24 mouse cellular contexts compared by ENCODE assay signal in genomic region chr8:106163251-106163650, GRCm38 (mm10). TPM values are rescaled to one million over a fixed set of nuclear protein-coding genes. Genes with fewer than 3 reads are reported as not detected.
A peak's percentile ranks its signal among the peaks of the same experiment; 100 is the strongest.
DNase-seq lines count a peak whose midpoint lies in the region; ATAC-seq lines count a peak whose summit lies in the region.
"Had no signal": no experiment of that assay in that cellular context is flagged by ENCODE, and none has a peak within 500 bp of the region (broad histone marks: within the 10 kb centered on the region; RNA-seq: fewer than 3 reads in every experiment).

No protein-coding gene starts in this region.

- H3K27ac ChIP-seq in brown adipose tissue, adult 24 weeks (replicated peaks; ENCODE audit: low read depth, low read length): 0 out of 2 replicates have a peak overlapping the region, but pooled peaks have one; percentile 9
- H3K27ac ChIP-seq in midbrain, embryonic 13.5 days: no peak overlapping the region

- H3K36me3 ChIP-seq in midbrain, embryonic 13.5 days: peaks cover 58% of the 10 kb centered on the region

- no peak overlapping the region for H3K9ac ChIP-seq in midbrain, embryonic 13.5 days (replicated peaks)

- no peak overlapping the region for H3K4me2 ChIP-seq in midbrain, embryonic 13.5 days (replicated peaks)

- ATAC-seq in midbrain, embryonic 13.5 days: no peak
- ATAC-seq: activated CD4-positive, CD25-positive, alpha-beta regulatory T cell, adult 4 months; CD4-positive, CD25-positive, alpha-beta regulatory T cell, adult 4 months; Patski had no signal

- 93% methylated on average over 9 of the region's 9 CpGs for WGBS in midbrain, embryonic 13.5 days

- no peaks in the 10 kb centered on the region for H3K9me3 ChIP-seq in midbrain, embryonic 13.5 days
- H3K9me3 ChIP-seq: G1E had no signal

- no peaks in the 10 kb centered on the region for H3K27me3 ChIP-seq in midbrain, embryonic 13.5 days
- H3K27me3 ChIP-seq: CH12.LX, Patski had no signal

- H3K4me1 ChIP-seq in brown adipose tissue, adult 24 weeks (ENCODE audit: control insufficient read depth, insufficient read depth, insufficient read length, low read length): no peaks in the 10 kb centered on the region; the same call in 1 of the 2 replicates
- H3K4me1 ChIP-seq in midbrain, embryonic 13.5 days (replicated peaks): peaks cover 8% of the 10 kb centered on the region

- no peak overlapping the region for H3K4me3 ChIP-seq in brown adipose tissue, adult 24 weeks (ENCODE audit: insufficient read depth, low read depth, low read length)
- H3K4me3 ChIP-seq in midbrain, embryonic 13.5 days (replicated peaks): no peak overlapping the region

- peak; percentile 51 for DNase-seq in adrenal gland, postnatal 10 days
- DNase-seq in adrenal gland, adult 8-10 months: no peak
- DNase-seq in adrenal gland, postnatal 14 days: peak; percentile 25
- DNase-seq in adrenal gland, postnatal 4 days (ENCODE audit: low spot score in 2 of 2): no peak
- DNase-seq in adipocyte (ENCODE audit: low spot score): peak; percentile 53
- DNase-seq in urinary bladder, postnatal 25 days (ENCODE audit: low spot score): no peak
- DNase-seq: adrenal gland, adult 2 months; adrenal gland, postnatal 25 days; B cell, adult 2 months; cerebellum, adult 11 months; cerebellum, adult 11-12 months; cerebellum, adult 18-20 months; cerebellum, adult 2 months; cerebellum, adult 8-10 months; cerebellum, adult 9-10 months; cerebellum, adult 9-11 months; cerebellum, postnatal 10 days had no signal

RNA-seq across cellular contexts. Expression of gene Slc7a6, which starts 5.4 kb away (rescaled TPM):
- 10 to 100 TPM; 28.2 to 28.7 TPM for total RNA-seq in adrenal gland, postnatal 10 days (2021)
- 10 to 100 TPM; 16.9 to 22.5 (median 21.0) TPM for total RNA-seq in adrenal gland, adult 8-10 months (2022)
- total RNA-seq in adrenal gland, postnatal 14 days (2021): 30.3 and 38.3 TPM in 2 replicates
- 10 to 100 TPM; 21.0 to 25.3 TPM for total RNA-seq in adrenal gland, postnatal 4 days (2021)
- 24.6 and 40.2 TPM in 2 replicates for polyA plus RNA-seq in brown adipose tissue, adult 24 weeks (2012; ENCODE audit: insufficient read depth, insufficient read length, missing spikeins)
- polyA plus RNA-seq in midbrain, embryonic 13.5 days (2015; fragmentation: Nextera tagmentation; extraction: Ambion mirVana): 76.0 and 81.0 TPM in 2 replicates

RNA-seq across cellular contexts. Expression of gene Pla2g15, which starts 13.1 kb away (rescaled TPM):
- total RNA-seq in adrenal gland, postnatal 10 days (2021): 10 to 100 TPM; 17.6 to 21.4 TPM
- 10 to 100 TPM; 31.7 to 39.8 (median 35.4) TPM for total RNA-seq in adrenal gland, adult 8-10 months (2022)
- 13.5 and 18.6 TPM in 2 replicates for total RNA-seq in adrenal gland, postnatal 14 days (2021)
- total RNA-seq in adrenal gland, postnatal 4 days (2021): 10 to 100 TPM; 17.3 to 17.6 TPM
- polyA plus RNA-seq in brown adipose tissue, adult 24 weeks (2012; ENCODE audit: insufficient read depth, insufficient read length, missing spikeins): 7.8 and 13.4 TPM in 2 replicates
- polyA plus RNA-seq in midbrain, embryonic 13.5 days (2015; fragmentation: Nextera tagmentation; extraction: Ambion mirVana): 16.8 and 18.4 TPM in 2 replicates

RNA-seq across cellular contexts. Expression of gene Esrp2, which starts 26.5 kb away (rescaled TPM):
- total RNA-seq in adrenal gland, postnatal 10 days (2021): 10 to 100 TPM; 14.8 to 15.4 TPM
- 1 to 10 TPM; 2.7 to 5.6 (median 4.7) TPM for total RNA-seq in adrenal gland, adult 8-10 months (2022)
- 5.3 and 8.8 TPM in 2 replicates for total RNA-seq in adrenal gland, postnatal 14 days (2021)
- 1 to 10 TPM; 7.2 to 8.8 TPM for total RNA-seq in adrenal gland, postnatal 4 days (2021)
- polyA plus RNA-seq in brown adipose tissue, adult 24 weeks (2012; ENCODE audit: insufficient read depth, insufficient read length, missing spikeins): 0.63 and 1.5 TPM in 2 replicates
- polyA plus RNA-seq in midbrain, embryonic 13.5 days (2015; fragmentation: Nextera tagmentation; extraction: Ambion mirVana): 0.09 TPM in 1 of 2 replicates, not detected in the other
- total RNA-seq: G1E had no signal
- polyA plus RNA-seq: CD4-positive, CD25-positive, alpha-beta regulatory T cell, adult 4 months; G1E had no signal

RNA-seq across cellular contexts. Expression of gene Slc7a6os, which starts 47.5 kb away (rescaled TPM):
- total RNA-seq in adrenal gland, postnatal 10 days (2021): 10 to 100 TPM; 21.9 to 26.4 TPM
- total RNA-seq in adrenal gland, adult 8-10 months (2022): 10 to 100 TPM; 21.4 to 32.1 (median 28.3) TPM
- 23.3 and 28.1 TPM in 2 replicates for total RNA-seq in adrenal gland, postnatal 14 days (2021)
- total RNA-seq in adrenal gland, postnatal 4 days (2021): 10 to 100 TPM; 34.1 to 38.0 TPM
- 13.1 and 15.2 TPM in 2 replicates for polyA plus RNA-seq in brown adipose tissue, adult 24 weeks (2012; ENCODE audit: insufficient read depth, insufficient read length, missing spikeins)
- 36.6 and 42.6 TPM in 2 replicates for polyA plus RNA-seq in midbrain, embryonic 13.5 days (2015; fragmentation: Nextera tagmentation; extraction: Ambion mirVana)

RNA-seq across cellular contexts. Expression of gene Prmt7, which starts 47.5 kb away (rescaled TPM):
- 10 to 100 TPM; 24.1 to 31.3 TPM for total RNA-seq in adrenal gland, postnatal 10 days (2021)
- 10 to 100 TPM; 26.2 to 30.4 (median 29.1) TPM for total RNA-seq in adrenal gland, adult 8-10 months (2022)
- total RNA-seq in adrenal gland, postnatal 14 days (2021): 22.7 and 26.8 TPM in 2 replicates
- total RNA-seq in adrenal gland, postnatal 4 days (2021): 10 to 100 TPM; 28.2 to 29.8 TPM
- polyA plus RNA-seq in brown adipose tissue, adult 24 weeks (2012; ENCODE audit: insufficient read depth, insufficient read length, missing spikeins): 8.0 and 16.7 TPM in 2 replicates
- polyA plus RNA-seq in midbrain, embryonic 13.5 days (2015; fragmentation: Nextera tagmentation; extraction: Ambion mirVana): 57.8 and 62.6 TPM in 2 replicates

Comparison
In these comparisons a context has a peak if more than half of its experiments do, and no peak if none do; other contexts are left out.
1. DNase-seq: peak in adrenal gland, postnatal 10 days (single experiment), adrenal gland, postnatal 14 days (single experiment) and adipocyte (single experiment); none in adrenal gland, adult 8-10 months (single experiment), adrenal gland, postnatal 4 days (0 of 2) and urinary bladder, postnatal 25 days (single experiment).